In genomic region chr17:46188829-46189228, GRCm38 (mm10) we compare ENCODE assay signal across 13 mouse cellular contexts. TPM values are rescaled to one million over a fixed set of nuclear protein-coding genes. Genes with fewer than 3 reads are reported as not detected.
"Had no signal": no experiment of that assay in that cellular context is flagged by ENCODE, and none has a peak within 500 bp of the region (broad histone marks: within the 10 kb centered on the region; RNA-seq: fewer than 3 reads in every experiment).

No protein-coding gene starts in this region.

- DNase-seq: retina, postnatal 1 day; right cerebral cortex, adult 18-20 months; right cerebral cortex, postnatal 14 days; right cerebral cortex, postnatal 25 days; right cerebral cortex, postnatal 4 days; spleen, adult 18-20 months; thymus, adult 18-20 months; thymus, adult 2 months; thymus, postnatal 14 days; thymus, postnatal 25 days; thymus, postnatal 36 days; thymus, postnatal 4 days had no signal

RNA-seq across cellular contexts. Expression of gene Rsph9, which starts 44.8 kb away (rescaled TPM):
- total RNA-seq: neutrophil, adult 5-6 weeks had no signal
